Mouse (Mus musculus): ENCODE results near the gene Abhd11.

GRCm38 (mm10) chr5:135009590-135010319 is 803 bp downstream of the Abhd11 start:
- TF ChIP-seq POLR2A (IDR thresholded peaks at IDR 0.05; ENCODE audit: low read depth, low read length) (peak; percentile 51; the same call in 1 of the 2 replicates), CTCF (IDR thresholded peaks at IDR 0.05; ENCODE audit: borderline replicate concordance, insufficient read depth, low read length) (no peak)
